Mouse (Mus musculus) liver, postnatal 0 days (tissue): ENCODE data around the gene Snta1. TPM values are rescaled to one million over a fixed set of nuclear protein-coding genes. Genes with fewer than 3 reads are reported as not detected.

Source experiments
- ATAC-seq: fragments of 200-750 bp; cut with Nextera tagmentation; 2 replicates; pipeline ENCODE4 v1.8.0; 2017; ENCODE audit warnings: mild to moderate bottlenecking, moderate library complexity
- DNase-seq: peaks from one replicate; pipeline ENCODE4 v3.0.0-alpha.2; 2016
- H3K27ac ChIP-seq: fragments of 300-500 bp; sonication (generic); 2 replicates; pipeline ENCODE4 v1.5.1; 2014; ENCODE audit warnings: antibody characterized with exemption, moderate library complexity, mild to moderate bottlenecking, low read depth
- H3K27me3 ChIP-seq: fragments of 300-500 bp; sonication (generic); 2 replicates; pipeline ENCODE4 v1.6.1; 2014; ENCODE audit warnings: low read length, control low read depth, mixed read lengths; ENCODE audit not compliant: insufficient read depth
- H3K36me3 ChIP-seq: fragments of 300-500 bp; sonication (generic); replicated peaks from 2 replicates; pipeline ENCODE4 v1.6.1; 2014; ENCODE audit warnings: mild to moderate bottlenecking, control low read depth, low read length, moderate library complexity, mixed read lengths; ENCODE audit not compliant: insufficient read depth
- H3K4me1 ChIP-seq: fragments of 300-500 bp; sonication (generic); 2 replicates; pipeline ENCODE4 v1.6.1; 2014; ENCODE audit warnings: antibody characterized with exemption, mild to moderate bottlenecking, control low read depth; ENCODE audit not compliant: insufficient read depth
- H3K4me2 ChIP-seq: fragments of 300-500 bp; sonication (generic); 2 replicates; pipeline ENCODE4 v1.6.1; 2014; ENCODE audit warnings: low read depth, mild to moderate bottlenecking, low read length, moderate library complexity, mixed read lengths
- H3K4me3 ChIP-seq: fragments of 300-500 bp; sonication (generic); 2 replicates; pipeline ENCODE4 v1.5.1; 2014; ENCODE audit warnings: low read depth, low read length
- H3K9ac ChIP-seq: fragments of 300-500 bp; sonication (generic); replicated peaks from 2 replicates; pipeline ENCODE4 v1.6.1; 2014; ENCODE audit warnings: mild to moderate bottlenecking, moderate library complexity
- H3K9me3 ChIP-seq: fragments of 300-500 bp; sonication (generic); 2 replicates; pipeline ENCODE4 v1.6.1; 2016; ENCODE audit warnings: mild to moderate bottlenecking, control low read depth, low read length, mixed read lengths
- CTCF ChIP-seq: sonication (generic); IDR thresholded peaks from 2 replicates; pipeline ENCODE4 v1.5.1; 2016; ENCODE audit warnings: antibody characterized with exemption, low read depth
- EP300 ChIP-seq: IDR thresholded peaks from 2 replicates; pipeline ENCODE4 v1.6.1; 2016; ENCODE audit warnings: antibody characterized with exemption, low read depth, mild to moderate bottlenecking
- WGBS: fragments of 180-500 bp; shearing (Covaris S2); extraction: QIAGEN DNeasy Blood & Tissue Kit; methylation state at CpG from one replicate; pipeline ENCODE4 v1.1.7; 2014; ENCODE audit not compliant: insufficient replicate concordance; 5-methylcytosine and 5-hydroxymethylcytosine counted together
- polyA plus RNA-seq: library from polyadenylated mRNA; unstranded; fragments of >200 nt; fragmentation: Nextera tagmentation; extraction: Ambion mirVana; gene quantifications from 2 replicates; pipeline ENCODE4 v1.2.1, GENCODE M21; 2015

Gene Snta1
- polyA plus RNA-seq = 4.7 and 6.0 TPM in 2 replicates

- DNase-seq = peak; percentile 94
- TF ChIP-seq CTCF = no peak
- no peak for TF ChIP-seq EP300
- H3K4me3 ChIP-seq = peak within 1 kb of the TSS; percentile 72
- ATAC-seq = peak; percentile 95
- H3K27ac ChIP-seq = peak within 1 kb of the TSS; percentile 75
- H3K4me1 ChIP-seq = peaks cover 14% of the 10 kb centered on the region
- H3K36me3 ChIP-seq = no peaks in the 10 kb centered on the region
- peaks cover 4% of the 10 kb centered on the region; the same call in 1 of the 2 replicates for H3K27me3 ChIP-seq
- 3% methylated on average over 71 of the region's 84 CpGs for WGBS
- H3K9ac ChIP-seq = peak within 1 kb of the TSS; percentile 66
- H3K4me2 ChIP-seq = peak within 1 kb of the TSS; percentile 90
- no peaks in the 10 kb centered on the region for H3K9me3 ChIP-seq
Measured at GRCm38 (mm10) chr2:154407643-154408445, at the start of gene Snta1. Gene Snta1, minus strand, starts transcription at chr2:154408099.

DNA sequence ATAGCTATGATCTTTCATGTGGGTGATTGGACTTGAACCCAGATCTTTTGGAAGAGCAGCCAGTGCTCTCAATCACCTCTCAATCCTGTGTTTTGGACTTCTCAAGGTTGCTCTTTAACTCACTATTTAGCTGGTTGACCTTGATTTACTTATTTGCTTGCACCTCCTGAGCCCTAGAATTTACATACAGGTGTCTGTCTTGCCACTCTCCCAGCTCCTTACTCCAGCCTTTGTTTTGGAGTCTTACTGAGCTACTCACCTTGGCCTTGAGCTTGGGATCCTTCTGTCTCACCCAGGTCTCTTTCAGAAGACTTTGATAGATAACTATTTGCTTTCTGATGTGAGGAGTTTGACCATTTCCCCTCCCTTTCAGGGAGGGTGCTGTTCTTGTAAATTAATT, 48.7 kb upstream of the Snta1 start:
- Histone ChIP-seq H3K4me1 (peaks cover 13% of the 10 kb centered on the region; the same call in 1 of the 2 replicates), H3K27ac (no peak overlapping the region), H3K27me3 (no peaks in the 10 kb centered on the region), H3K36me3 (no peaks in the 10 kb centered on the region), H3K4me2 (no peak overlapping the region), H3K9ac (no peak overlapping the region), H3K4me3 (no peak overlapping the region), H3K9me3 (no peaks in the 10 kb centered on the region)
- DNase-seq (no peak), ATAC-seq (no peak)
- TF ChIP-seq EP300 (no peak), CTCF (no peak)

DNA sequence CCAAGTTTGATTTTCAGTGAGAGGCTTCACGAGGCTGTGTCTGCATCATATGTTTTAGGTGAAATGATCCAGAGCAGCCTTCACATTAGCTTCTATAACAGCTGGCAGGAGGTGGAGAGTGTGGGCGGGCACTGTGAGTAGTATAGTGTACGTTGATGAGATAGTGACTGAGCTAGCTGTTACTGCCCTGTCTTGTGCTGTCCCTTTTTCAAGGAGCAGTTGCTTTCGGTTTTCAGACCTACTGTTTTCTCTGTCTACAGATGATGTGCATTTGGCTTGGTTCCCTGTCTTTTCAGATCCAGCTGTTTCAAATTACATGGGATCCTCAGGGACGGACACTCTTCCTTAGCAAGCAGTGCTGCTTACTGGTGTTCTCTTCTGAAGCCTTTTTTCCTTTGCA, 47.9 kb upstream of the Snta1 start:
- 41% methylated on average over 5 of the region's 5 CpGs for WGBS
- Histone ChIP-seq H3K27ac (no peak overlapping the region), H3K4me1 (peaks cover 13% of the 10 kb centered on the region; the same call in 1 of the 2 replicates), H3K27me3 (no peaks in the 10 kb centered on the region), H3K36me3 (no peaks in the 10 kb centered on the region), H3K9ac (no peak overlapping the region), H3K4me3 (no peak overlapping the region), H3K4me2 (peak overlapping the region; percentile 14; the same call in 1 of the 2 replicates), H3K9me3 (no peaks in the 10 kb centered on the region)
- DNase-seq = no peak
- TF ChIP-seq EP300 = no peak
- no peak for TF ChIP-seq CTCF
- ATAC-seq = no peak

- Histone ChIP-seq H3K27me3 (no peaks in the 10 kb centered on the region), H3K4me1 (peaks cover 12% of the 10 kb centered on the region; the same call in 1 of the 2 replicates), H3K36me3 (no peaks in the 10 kb centered on the region), H3K4me2 (no peak overlapping the region), H3K4me3 (no peak overlapping the region), H3K9ac (no peak overlapping the region), H3K9me3 (no peaks in the 10 kb centered on the region), H3K27ac (no peak overlapping the region)
- 71% methylated on average over 3 of the region's 3 CpGs for WGBS
- no peak for ATAC-seq
- DNase-seq = no peak
- TF ChIP-seq EP300 (no peak), CTCF (no peak)
Measured at GRCm38 (mm10) chr2:154454605-154455004, 46.7 kb upstream of the Snta1 start.

- Histone ChIP-seq H3K9me3 (no peaks in the 10 kb centered on the region), H3K36me3 (no peaks in the 10 kb centered on the region), H3K27me3 (no peaks in the 10 kb centered on the region), H3K27ac (no peak overlapping the region), H3K4me2 (no peak overlapping the region), H3K4me3 (no peak overlapping the region), H3K4me1 (peaks cover 11% of the 10 kb centered on the region; the same call in 1 of the 2 replicates), H3K9ac (no peak overlapping the region)
- 30% methylated on average over 1 of the region's 1 CpGs for WGBS
- no peak for DNase-seq
- no peak for TF ChIP-seq CTCF
- TF ChIP-seq EP300 = peak; percentile 88
- ATAC-seq = peak; percentile 21; the same call in 1 of the 2 replicates
Measured at GRCm38 (mm10) chr2:154454099-154454498, 46.2 kb upstream of the Snta1 start.

DNA sequence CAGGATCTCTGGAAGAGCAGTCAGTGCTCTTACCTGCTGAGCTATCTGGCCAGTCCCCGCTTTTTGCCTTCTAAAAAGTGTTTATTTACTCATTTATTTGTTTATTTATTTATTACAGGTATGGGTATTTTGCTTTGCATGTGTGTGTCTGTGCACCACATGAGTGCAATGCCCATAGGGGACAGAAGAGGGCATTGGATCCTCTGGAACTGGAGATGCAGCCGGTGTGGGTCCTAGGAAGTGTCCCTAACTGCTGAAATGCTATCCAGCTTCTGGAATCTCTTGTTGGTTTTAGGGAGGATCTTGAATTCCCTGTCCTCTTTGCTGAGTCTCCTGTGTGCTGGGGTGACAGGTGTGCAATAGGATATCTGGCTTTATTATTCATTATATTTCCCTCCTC, 45.1 kb upstream of the Snta1 start:
- Histone ChIP-seq H3K27me3 (no peaks in the 10 kb centered on the region), H3K36me3 (no peaks in the 10 kb centered on the region), H3K4me3 (no peak overlapping the region), H3K4me1 (peaks cover 11% of the 10 kb centered on the region; the same call in 1 of the 2 replicates), H3K27ac (no peak overlapping the region), H3K4me2 (no peak overlapping the region), H3K9me3 (no peaks in the 10 kb centered on the region), H3K9ac (no peak overlapping the region)
- 86% methylated on average over 2 of the region's 2 CpGs for WGBS
- TF ChIP-seq CTCF = peak; percentile 39
- TF ChIP-seq EP300 = no peak
- ATAC-seq (no peak), DNase-seq (no peak)
